Mouse (Mus musculus): ENCODE data around the gene Cxcl17. TPM values are rescaled to one million over a fixed set of nuclear protein-coding genes. Genes with fewer than 3 reads are reported as not detected.

Gene Cxcl17
- polyA plus RNA-seq, 1 experiment from 2014 or later = 0.10 TPM

DNA sequence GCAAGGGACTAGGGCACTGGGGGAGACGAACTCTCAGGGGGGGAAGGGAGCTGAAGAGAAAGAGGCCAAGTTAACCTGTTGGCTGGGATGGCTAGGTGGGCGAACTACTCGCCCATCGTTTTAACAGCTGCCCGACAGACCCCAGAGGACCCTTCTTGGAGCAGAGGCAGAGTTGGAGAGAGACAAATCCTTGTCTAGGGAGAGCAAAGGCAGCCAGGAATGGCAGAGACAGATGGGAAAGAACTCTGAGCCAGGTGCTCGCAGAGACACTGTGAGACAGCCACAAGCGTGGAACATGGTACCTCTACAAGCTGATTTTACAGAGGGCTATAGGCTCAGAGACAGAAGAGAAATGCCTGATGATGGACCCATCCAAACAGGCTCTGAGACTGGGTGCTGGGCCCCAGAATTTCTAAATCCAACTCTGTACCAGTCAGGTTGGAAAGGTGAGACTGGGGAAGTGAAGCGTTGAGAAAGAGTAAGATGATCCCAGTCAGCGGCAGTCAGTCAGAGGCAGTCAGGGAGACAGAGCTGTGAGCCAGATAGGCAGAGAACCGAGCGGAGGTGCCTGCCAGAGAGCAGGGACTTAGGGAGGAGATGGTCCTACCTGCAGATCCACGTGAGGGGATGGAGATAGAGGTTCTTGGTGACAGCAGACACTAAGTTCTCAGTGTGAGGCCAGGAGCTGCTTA is 43.5 kb downstream of the Cxcl17 start, which contains the start of gene Cnfn:
TSS of gene Cnfn (minus strand) at position 667 of the 692 bp plus-strand sequence.
- DNase-seq (ENCODE audit: low read depth, low spot score) = no peak
- ATAC-seq = no peak
- no peaks in the 10 kb centered on the region for H3K27me3 ChIP-seq
- in situ Hi-C loops (cut with MboI; ENCODE audit: low pct_unique_long_range_greater_than_20kb) = no loop called here
- TF ChIP-seq CTCF (IDR thresholded peaks at IDR 0.05) = no peak
- POLR2A ChIA-PET = no interaction called here
- CTCF ChIA-PET = no interaction called here

DNA sequence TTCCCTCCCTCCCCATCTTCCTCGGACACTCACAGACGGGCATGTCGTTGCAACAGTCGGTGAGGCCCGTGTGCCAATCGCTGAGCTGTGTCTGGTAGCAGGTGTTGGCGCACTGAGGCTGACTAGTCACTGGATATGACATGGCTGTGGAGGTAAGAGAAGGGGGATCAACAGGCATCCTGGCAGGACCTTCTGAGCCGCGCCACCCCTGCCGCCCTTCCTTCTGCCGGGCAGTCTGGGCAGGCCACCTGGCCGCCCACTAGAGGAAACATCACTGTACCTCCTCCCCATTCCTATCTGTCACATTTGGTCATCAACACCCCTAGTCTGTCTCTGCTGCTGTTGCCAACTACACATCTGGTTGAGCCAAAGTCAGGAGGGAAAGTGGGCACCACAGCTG is 44.4 kb downstream of the Cxcl17 start:
- ATAC-seq (no peak), DNase-seq (ENCODE audit: low read depth, low spot score) (no peak)
- H3K27me3 ChIP-seq = no peaks in the 10 kb centered on the region
- in situ Hi-C loops (cut with MboI; ENCODE audit: low pct_unique_long_range_greater_than_20kb) = no loop called here
- ChIA-PET CTCF (no interaction called here), POLR2A (no interaction called here)
- no peak for TF ChIP-seq CTCF (IDR thresholded peaks at IDR 0.05)

DNA sequence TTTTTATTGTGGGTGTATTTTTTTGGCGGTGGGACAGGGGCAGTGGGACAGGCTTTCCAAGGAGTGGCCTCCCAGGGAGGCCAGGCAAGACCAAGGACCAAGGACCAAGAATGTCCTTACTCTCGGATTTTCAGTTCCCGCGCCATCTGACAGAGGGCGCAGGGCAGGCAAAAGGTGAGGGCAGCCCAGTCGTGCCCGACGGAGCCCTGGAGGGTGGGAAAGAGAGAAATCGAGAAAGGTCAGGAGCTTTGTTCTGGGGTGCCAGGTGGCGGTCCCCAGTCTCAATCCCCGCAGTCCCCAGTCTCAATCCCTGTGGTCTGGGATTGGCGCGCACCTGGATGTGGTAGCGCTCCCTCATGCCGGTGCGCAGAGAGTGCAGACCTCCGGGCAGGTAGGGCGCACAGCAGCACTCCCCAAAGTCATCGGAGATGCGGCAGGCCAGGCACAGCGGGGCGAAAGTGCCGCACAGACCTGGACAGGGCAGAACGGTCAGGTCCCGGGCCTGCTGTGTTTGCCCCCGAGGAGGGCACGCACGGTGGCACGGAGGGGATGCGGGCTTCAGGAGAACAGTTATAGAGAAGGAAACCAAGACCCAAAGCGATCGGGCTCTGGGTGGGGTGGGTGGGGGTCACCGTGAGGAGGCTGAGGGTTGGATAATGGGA is 44.9 kb downstream of the Cxcl17 start:
- ATAC-seq (no peak), DNase-seq (ENCODE audit: low read depth, low spot score) (no peak)
- ChIA-PET POLR2A (no interaction called here), CTCF (no interaction called here)
- TF ChIP-seq CTCF (IDR thresholded peaks at IDR 0.05) = no peak
- in situ Hi-C loops (cut with MboI; ENCODE audit: low pct_unique_long_range_greater_than_20kb) = no loop called here
- no peaks in the 10 kb centered on the region for H3K27me3 ChIP-seq

GRCm38 (mm10) chr7:25365937-25366625 is 46.6 kb downstream of the Cxcl17 start:
- H3K27me3 ChIP-seq = no peaks in the 10 kb centered on the region
- no peak for TF ChIP-seq CTCF (IDR thresholded peaks at IDR 0.05)
- DNase-seq (ENCODE audit: low read depth, low spot score) = no peak
- POLR2A ChIA-PET = interaction anchor here (1.1 kb wide), 1 partner anchor 32 kb away, joined by 4 read pairs; no protein-coding TSS in a partner anchor
- no peak for ATAC-seq
- CTCF ChIA-PET = interaction anchor here (0.7 to 1.8 kb wide), 5 partner anchors 13 to 43 kb away, joined by 3 to 4 read pairs (median 4); no protein-coding TSS in a partner anchor
- in situ Hi-C loops (cut with MboI; ENCODE audit: low pct_unique_long_range_greater_than_20kb) = no loop called here

DNA sequence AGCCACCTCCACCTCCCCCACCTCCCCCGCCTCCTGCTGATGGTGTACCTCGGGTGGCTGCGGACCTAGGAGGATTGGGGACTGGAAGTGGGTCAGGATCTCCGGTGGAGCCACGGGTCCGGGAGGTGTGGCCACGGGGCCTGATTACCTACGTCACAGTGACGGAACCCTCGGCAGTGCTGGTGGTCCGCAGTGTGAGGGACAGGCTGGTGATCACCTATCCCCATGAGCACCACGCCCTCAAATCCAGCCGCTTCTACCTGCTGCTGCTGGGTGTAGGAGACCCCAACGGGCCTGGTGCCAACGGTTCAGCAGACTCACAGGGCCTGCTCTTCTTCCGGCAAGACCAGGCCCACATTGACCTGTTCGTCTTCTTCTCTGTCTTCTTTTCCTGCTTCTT is 49.1 kb downstream of the Cxcl17 start:
- no peaks in the 10 kb centered on the region for H3K27me3 ChIP-seq
- in situ Hi-C loops (cut with MboI; ENCODE audit: low pct_unique_long_range_greater_than_20kb) = no loop called here
- ATAC-seq = no peak
- no peak for DNase-seq (ENCODE audit: low read depth, low spot score)
- ChIA-PET CTCF (no interaction called here), POLR2A (interaction anchor here (0.5 kb wide), 1 partner anchor 38 kb away, joined by 3 read pairs; no protein-coding TSS in a partner anchor)
- no peak for TF ChIP-seq CTCF (IDR thresholded peaks at IDR 0.05)

GRCm38 (mm10) chr7:25363151-25363550 is 49.5 kb downstream of the Cxcl17 start:
- in situ Hi-C loops (cut with MboI; ENCODE audit: low pct_unique_long_range_greater_than_20kb) = no loop called here
- ChIA-PET POLR2A (no interaction called here), CTCF (no interaction called here)
- no peak for ATAC-seq
- TF ChIP-seq CTCF (IDR thresholded peaks at IDR 0.05) = no peak
- no peaks in the 10 kb centered on the region for H3K27me3 ChIP-seq
- no peak for DNase-seq (ENCODE audit: low read depth, low spot score)

- DNase-seq (ENCODE audit: low read depth, low spot score) (no peak), ATAC-seq (no peak)
- POLR2A ChIA-PET = no interaction called here
- no peak for TF ChIP-seq CTCF (IDR thresholded peaks at IDR 0.05)
- no peaks in the 10 kb centered on the region for H3K27me3 ChIP-seq
- in situ Hi-C loops (cut with MboI; ENCODE audit: low pct_unique_long_range_greater_than_20kb) = no loop called here
- CTCF ChIA-PET = interaction anchor here (1.2 kb wide), 1 partner anchor 11 kb away, joined by 3 read pairs; no protein-coding TSS in a partner anchor
These were observed 53.9 kb downstream of the Cxcl17 start for GRCm38 (mm10) chr7:25358721-25359206.

Other genes with a start within 250 kb of the Cxcl17 start
- gene Pou2f2, start 233.2 kb downstream of the Cxcl17 start, polyA plus RNA-seq (2021) = 0.09 TPM
- gene Dedd2, start 192.3 kb downstream of the Cxcl17 start, polyA plus RNA-seq (2021) = 18.1 TPM
- gene Zfp526, start 191.5 kb downstream of the Cxcl17 start, polyA plus RNA-seq (2021) = 7.6 TPM
- gene Gsk3a, start 175.0 kb downstream of the Cxcl17 start, polyA plus RNA-seq (2021) = 93.7 TPM
- gene Erf, start 162.1 kb downstream of the Cxcl17 start, polyA plus RNA-seq (2021) = 45.9 TPM
- 138 TPM for gene Cic, start 145.2 kb downstream of the Cxcl17 start, polyA plus RNA-seq (2021)
- 157 TPM for gene Pafah1b3, start 114.9 kb downstream of the Cxcl17 start, polyA plus RNA-seq (2021)
- gene Prr19, start 111.5 kb downstream of the Cxcl17 start, polyA plus RNA-seq (2021) = 0.18 TPM
- 1.7 TPM for gene Tmem145, start 106.8 kb downstream of the Cxcl17 start, polyA plus RNA-seq (2021)
- 105 TPM for gene Megf8, start 95.7 kb downstream of the Cxcl17 start, polyA plus RNA-seq (2021)
- gene Cnfn, start 43.2 kb downstream of the Cxcl17 start, polyA plus RNA-seq (2021) = not detected
- gene Lipe, start 14.2 kb downstream of the Cxcl17 start, polyA plus RNA-seq (2021) = 13.2 TPM
- gene Ceacam1, start 64.7 kb upstream of the Cxcl17 start, polyA plus RNA-seq (2021) = 1.2 TPM
- gene Ceacam2, start 127.0 kb upstream of the Cxcl17 start, polyA plus RNA-seq (2021) = 0.28 TPM
- gene Erich4, start 203.0 kb upstream of the Cxcl17 start, polyA plus RNA-seq (2021) = not detected
- gene Dmac2, start 206.5 kb upstream of the Cxcl17 start, polyA plus RNA-seq (2021) = 43.3 TPM
- gene B3gnt8, start 213.8 kb upstream of the Cxcl17 start, polyA plus RNA-seq (2021) = 0.23 TPM
- 72.5 TPM for gene Bckdha, start 246.1 kb upstream of the Cxcl17 start, polyA plus RNA-seq (2021)
- 32.9 TPM for gene Exosc5, start 246.3 kb upstream of the Cxcl17 start, polyA plus RNA-seq (2021)